Mouse (Mus musculus) testis, adult 2 months (tissue): ENCODE measurements at regions not wholly inside any gene's neighbourhood (a gene's known extent, or its start where the extent isn't known, plus 50 kb on each side); places are given as distances from the start of the nearest gene placed in this dataset.

Experiments
- CTCF ChIP-seq: fragments of 200-500 bp; IDR thresholded peaks from 2 replicates; pipeline ENCODE4 v1.5.1; 2012; ENCODE audit warnings: low read depth, mild to moderate bottlenecking, inconsistent platforms, low read length, moderate library complexity; ENCODE audit not compliant: control insufficient read depth, insufficient read depth, insufficient replicate concordance
- POLR2A ChIP-seq: fragments of 200-500 bp; IDR thresholded peaks from 2 replicates; pipeline ENCODE4 v1.6.1; 2012; ENCODE audit warnings: low read depth, mild to moderate bottlenecking, inconsistent platforms, low read length, moderate library complexity; ENCODE audit not compliant: control insufficient read depth

GRCm38 (mm10) chr13:60481946-60482345, 119.8 kb upstream of the Dapk1 start:
- TF ChIP-seq POLR2A (no peak), CTCF (no peak)
